Mouse (Mus musculus) CD4-positive helper T cell, adult 2 months (primary cell): ENCODE measurements around the gene 4930451I11Rik.

Experiments
- DNase-seq: peaks from one replicate; pipeline ENCODE4 v3.0.0-alpha.2; 2012; ENCODE audit warnings: low read depth, missing footprints, low spot score

Gene 4930451I11Rik

GRCm38 (mm10) chr7:126833294-126833693 lies 1.9 kb upstream of the 4930451I11Rik start:
- DNase-seq: no peak

DNA sequence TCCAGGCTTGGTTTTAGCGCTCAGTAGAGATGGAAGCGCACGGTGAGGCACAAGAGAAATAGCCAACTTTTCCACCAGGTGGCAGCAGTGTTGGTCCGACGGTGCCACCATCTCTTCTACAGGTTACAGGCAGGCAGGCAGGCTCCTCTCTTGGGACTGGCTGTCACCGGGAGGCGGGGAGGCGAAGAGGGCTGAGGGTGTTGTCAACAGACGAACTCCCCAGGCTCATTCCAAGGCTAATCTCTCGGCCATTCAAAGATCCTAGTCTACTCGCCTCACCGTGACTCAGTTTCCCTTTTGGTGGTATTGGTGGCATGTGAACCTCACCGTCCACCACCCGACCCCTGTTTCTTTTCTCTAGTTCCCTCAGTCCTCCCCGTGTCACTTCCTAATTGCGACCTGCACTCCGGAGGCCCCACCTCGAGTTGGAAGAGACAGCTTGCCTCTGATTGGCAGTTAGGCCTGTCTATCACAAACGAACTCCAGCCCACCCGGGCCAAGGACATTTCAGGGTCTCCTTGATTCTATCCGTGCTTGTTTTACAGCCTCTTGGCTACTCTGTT lies 678 bp upstream of the 4930451I11Rik start:
- peak; percentile 83 for DNase-seq

DNA sequence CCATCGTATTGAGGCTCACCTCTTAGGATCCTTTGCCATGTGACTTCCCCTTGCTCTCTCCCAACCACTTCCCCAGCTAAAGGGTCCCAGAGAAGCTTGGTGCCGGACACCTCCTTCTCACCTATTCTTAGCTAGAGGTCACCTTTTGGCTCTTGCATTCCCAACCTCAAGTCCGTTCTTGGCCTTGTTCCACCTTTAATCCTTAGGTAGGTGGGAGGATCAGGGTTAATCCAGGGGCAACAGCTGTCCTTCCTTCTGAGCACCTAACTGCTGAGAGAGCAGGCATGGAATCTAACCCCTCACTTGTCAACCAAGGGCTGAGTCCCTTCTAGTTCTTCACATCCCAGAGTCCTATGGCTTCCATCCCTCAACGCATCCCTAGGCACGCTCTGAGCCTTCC lies 5.5 kb downstream of the 4930451I11Rik start:
- no peak for DNase-seq

DNA sequence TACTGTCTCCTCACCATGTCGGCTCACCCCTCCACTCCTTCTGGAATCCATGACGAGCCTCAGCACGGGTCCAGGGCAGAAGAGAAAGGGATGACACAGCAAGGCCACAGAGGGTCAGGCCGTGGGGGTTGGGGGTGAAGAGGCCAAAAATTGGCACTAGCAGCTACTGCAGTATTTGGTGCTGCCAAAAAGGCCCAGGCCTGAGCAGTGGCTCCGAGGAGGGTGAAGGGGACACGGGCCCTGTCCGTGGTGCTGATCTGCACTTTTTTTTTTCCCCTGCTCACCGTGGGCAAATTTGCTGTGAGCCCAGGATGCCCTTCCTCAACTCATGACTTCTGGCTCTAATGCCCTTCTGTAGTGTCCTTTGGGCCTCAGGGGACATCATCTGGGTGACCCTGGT lies 6.0 kb downstream of the 4930451I11Rik start:
- no peak for DNase-seq

DNA sequence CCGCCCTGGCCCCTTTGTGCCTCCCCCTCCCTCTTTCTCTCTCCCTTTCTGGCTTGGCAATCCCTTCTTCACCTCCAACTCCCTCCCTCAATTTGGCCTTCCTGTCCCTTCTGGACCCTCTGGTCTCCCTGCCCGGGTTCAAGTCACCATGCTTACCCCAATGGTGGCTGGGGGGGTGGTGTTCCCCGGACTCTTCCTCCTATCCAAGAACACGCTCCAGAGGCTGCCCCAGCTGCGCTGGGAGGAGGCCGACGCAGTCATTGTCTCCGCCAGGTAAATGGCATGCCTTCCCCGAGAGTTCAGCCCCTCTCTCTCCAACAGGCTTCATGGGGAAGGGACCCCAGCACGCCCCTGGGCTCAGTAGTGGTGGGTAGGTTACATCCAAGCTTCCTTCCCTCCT lies 7.5 kb downstream of the 4930451I11Rik start:
- DNase-seq: no peak

- no peak for DNase-seq
These were observed 8.2 kb downstream of the 4930451I11Rik start for GRCm38 (mm10) chr7:126823202-126823711.

GRCm38 (mm10) chr7:126822741-126823140 lies 8.7 kb downstream of the 4930451I11Rik start:
- no peak for DNase-seq

- DNase-seq: peak; percentile 77
These were observed 9.5 kb downstream of the 4930451I11Rik start for GRCm38 (mm10) chr7:126821835-126822511.

GRCm38 (mm10) chr7:126818818-126819217 lies 12.6 kb downstream of the 4930451I11Rik start:
- no peak for DNase-seq

GRCm38 (mm10) chr7:126817595-126817994 lies 13.8 kb downstream of the 4930451I11Rik start:
- DNase-seq: no peak

- no peak for DNase-seq
These were observed 14.9 kb downstream of the 4930451I11Rik start for GRCm38 (mm10) chr7:126816494-126816893.

DNA sequence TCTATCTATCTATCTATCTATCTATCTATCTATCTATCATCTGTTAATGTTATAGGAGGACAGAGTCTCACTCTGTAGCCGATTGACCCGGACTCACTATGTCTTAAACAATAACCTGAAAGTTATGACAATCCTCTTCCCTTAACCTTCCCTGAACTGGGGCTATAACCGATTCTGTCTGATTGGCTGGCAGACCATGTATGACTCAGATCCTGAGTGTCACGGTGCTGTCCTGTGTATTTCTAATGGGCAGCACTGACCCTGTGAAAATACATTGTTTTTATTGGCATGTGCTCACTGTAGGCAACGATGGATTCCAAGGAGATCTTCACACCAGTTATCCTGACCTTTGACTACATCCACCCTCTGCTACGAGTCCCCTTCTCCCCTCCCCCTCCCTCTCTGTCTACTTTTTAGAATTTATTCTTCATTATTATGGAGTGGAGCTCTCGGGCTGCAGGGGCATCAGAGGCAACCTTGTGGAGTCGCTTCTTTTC lies 15.7 kb downstream of the 4930451I11Rik start:
- DNase-seq: no peak

DNA sequence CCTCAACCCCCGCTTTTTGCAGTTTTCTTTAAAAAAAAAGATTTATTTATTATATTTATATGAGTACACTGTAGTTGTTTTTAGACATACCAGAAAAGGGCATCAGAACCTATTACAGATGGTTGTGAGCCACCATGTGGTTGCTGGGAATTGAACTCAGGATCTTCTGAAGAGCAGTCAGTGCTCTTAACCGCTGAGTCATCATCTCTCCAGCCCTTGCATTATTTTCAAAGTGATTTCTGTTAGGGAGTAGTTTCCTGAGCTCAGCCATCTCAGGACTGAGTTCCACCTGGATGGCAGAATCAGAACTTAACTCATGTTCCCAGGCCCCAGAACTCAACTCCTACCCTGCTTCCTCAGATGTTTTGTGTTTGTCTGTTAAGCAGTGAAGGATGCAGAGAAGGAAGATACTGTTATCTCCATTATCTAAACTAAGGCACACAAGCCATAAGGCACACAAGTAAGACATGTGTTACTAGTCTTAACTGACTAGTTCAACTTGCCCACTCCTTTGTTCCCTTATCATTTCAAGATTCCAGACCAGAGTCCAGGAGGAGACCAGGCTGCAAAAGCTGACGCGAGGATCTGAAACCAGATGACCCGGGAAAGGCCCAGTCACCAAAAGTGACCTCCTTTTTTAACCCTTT lies 21.6 kb downstream of the 4930451I11Rik start:
- no peak for DNase-seq

DNA sequence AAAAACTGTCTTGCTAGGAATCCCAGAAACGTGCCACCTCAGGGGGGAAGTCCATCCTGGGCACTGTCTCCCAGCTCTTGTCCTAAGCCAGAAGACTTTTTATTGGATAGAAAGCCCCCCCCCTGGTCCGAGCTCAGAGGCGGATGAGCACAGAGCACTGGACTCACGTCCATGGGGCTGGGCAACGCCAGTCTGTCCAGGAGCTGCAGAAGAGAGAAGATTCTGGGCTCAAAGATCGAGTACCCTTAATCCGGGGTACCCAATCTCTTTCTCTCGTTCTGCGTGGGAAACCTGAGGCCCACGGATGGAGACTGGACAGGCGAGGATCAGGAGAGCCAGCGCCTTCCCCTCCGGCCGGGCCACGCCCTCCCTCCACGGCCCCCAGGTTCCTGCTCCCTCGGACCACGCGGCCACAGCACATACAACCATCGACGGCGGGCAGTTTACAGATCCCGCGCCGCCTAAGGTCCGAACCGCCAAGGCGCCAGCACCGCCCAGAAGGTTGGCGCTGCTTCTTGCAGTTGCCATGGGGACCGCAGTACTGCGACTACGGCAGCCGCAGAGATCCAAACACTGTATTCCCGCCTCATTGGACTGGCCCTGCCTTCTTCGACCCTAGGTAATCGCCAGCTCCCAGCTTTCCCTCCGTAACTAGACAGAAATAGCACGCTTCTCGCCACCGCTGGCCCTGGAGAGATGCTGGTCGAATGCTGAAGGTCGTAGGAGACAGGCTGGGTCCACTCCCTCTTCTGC lies 22.6 kb downstream of the 4930451I11Rik start:
- DNase-seq: peak; percentile 53

DNA sequence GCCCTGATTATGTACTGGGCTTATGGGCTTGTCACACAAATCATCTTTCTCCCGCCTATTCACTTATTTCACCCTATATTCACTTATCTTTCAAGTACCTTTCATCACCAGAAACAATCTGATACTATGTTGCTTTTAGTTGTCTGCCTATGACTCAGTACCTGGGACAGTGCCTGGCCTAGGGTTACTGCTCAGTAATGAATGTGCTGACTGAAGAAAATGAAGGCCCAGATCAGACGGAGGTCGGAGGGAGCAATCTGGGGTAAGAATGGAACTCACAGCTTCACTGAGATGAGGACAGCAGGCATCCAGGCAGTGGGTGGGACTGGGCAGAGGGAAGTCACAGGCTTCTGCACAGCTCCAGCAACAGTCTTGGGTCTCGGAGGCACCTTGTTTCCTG lies 24.0 kb downstream of the 4930451I11Rik start:
- DNase-seq: no peak

DNA sequence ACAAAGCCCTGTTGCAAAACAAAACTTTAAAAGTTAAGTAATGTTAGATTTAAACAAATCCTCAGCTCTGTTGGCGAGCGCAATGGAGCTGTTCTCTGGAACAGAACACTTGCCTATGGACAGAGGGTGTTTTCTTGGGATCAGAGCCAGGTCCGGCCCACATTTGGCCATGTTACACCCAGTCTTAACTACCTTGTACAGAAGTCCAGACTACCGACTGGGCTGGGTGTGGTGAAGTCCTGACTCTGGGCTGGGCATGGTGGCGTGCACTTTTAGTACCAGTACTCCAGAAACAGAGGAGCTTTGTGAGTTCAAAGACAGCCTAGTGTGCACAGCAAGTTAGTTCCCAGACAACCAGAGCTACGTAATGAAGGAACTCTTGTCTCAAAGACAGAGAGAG lies 24.5 kb downstream of the 4930451I11Rik start:
- DNase-seq: no peak

- no peak for DNase-seq
These were observed 27.7 kb downstream of the 4930451I11Rik start for GRCm38 (mm10) chr7:126803751-126804150.

DNA sequence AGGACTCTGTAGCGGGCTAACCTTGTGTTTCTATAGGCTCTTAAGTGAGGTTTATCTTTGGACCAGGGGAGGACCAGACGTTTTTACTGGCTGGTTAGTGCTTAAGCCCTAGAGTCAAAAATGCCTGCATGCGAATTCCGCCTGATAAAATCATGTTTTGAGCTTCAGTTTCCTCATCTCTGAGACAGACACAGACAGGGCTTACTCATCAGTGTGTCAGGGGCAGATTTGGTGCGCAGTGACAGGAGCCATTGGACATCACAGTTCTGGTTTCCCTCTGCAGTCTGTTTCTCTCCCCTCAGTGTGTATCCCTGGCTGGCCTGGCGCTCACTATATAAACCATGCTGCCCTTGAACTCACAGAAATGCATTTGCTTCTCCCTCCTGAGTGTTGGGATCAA lies 28.3 kb downstream of the 4930451I11Rik start:
- no peak for DNase-seq

DNA sequence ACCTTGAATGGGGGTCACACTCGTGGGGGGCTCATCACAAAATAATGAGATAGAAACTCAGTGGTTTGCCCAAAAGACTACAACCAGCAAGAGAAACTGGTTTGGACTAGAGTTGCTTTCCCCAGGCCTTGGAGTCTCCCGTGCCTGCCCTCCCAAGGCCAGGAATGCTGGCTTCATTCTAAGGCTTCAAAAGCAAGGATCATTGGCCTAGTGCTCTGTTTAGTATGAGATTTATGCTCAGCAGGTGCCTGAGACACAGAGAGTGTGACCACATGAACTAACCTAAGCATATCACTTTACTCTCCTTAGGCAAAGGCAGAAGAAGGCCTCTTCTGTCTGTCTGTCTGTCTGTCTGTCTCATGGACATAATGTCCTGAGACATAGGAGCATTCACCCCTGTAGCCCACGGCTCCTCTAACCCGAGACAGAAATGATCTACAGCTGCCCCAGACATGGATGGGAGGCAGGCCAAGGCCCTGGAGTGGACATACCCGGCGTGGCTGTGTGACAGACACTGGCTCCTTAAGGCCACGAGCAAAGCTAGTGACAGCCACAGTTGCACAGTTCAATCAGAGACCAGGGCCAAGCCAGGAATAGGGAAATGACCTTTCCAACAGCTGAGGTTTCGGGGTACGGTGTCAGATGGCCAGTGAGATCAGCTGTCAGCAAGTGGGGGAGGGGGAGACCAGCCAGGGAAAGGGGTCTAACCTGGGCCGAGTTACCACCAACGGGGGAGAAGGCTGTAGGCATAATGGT lies 29.1 kb downstream of the 4930451I11Rik start:
- DNase-seq: no peak

DNA sequence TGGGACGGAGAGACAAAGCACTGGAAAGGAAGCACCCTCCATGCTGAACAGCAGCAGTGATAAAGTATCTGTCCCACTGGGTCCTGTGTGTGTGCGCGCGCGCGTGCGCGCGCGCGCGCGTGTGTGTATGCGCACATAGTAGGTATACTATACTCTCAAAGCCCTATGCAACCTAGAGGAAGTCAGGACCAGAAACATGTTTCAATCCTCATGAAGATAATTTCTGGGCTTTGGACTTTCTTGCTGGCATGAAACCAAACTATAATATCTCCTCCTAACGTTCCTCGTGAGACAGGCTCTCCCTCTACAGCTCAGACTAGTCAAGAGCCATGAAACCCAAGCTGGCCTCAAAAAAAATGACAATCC lies 30.4 kb downstream of the 4930451I11Rik start:
- no peak for DNase-seq
